Comparison of ENCODE assay signal across 15 mouse cellular contexts in genomic region chr3:41499680-41500079, GRCm38 (mm10).
"Had no signal": no experiment of that assay in that cellular context is flagged by ENCODE, and none has a peak within 500 bp of the region (broad histone marks: within the 10 kb centered on the region; RNA-seq: fewer than 3 reads in every experiment).

No protein-coding gene starts in this region.

- ATAC-seq: liver, embryonic 12.5 days; midbrain, embryonic 16.5 days had no signal

- DNase-seq: kidney, postnatal 36 days; layer of hippocampus, adult 9-11 months; layer of hippocampus, postnatal 36 days; lung, embryonic 14.5 days; lung, postnatal 10 days; right cerebral cortex, postnatal 14 days; thymus, adult 2 months; thymus, postnatal 25 days had no signal

- H3K27me3 ChIP-seq: limb, embryonic 15.5 days; liver, embryonic 12.5 days; midbrain, embryonic 12.5 days; neural tube, embryonic 13.5 days; stomach, embryonic 15.5 days had no signal

- H3K36me3 ChIP-seq: limb, embryonic 15.5 days; liver, embryonic 12.5 days; midbrain, embryonic 12.5 days; neural tube, embryonic 13.5 days; stomach, embryonic 15.5 days had no signal

- H3K27ac ChIP-seq: limb, embryonic 15.5 days; liver, embryonic 12.5 days; macrophage; midbrain, embryonic 12.5 days; neural tube, embryonic 13.5 days; stomach, embryonic 15.5 days had no signal

- H3K4me2 ChIP-seq: limb, embryonic 15.5 days; liver, embryonic 12.5 days; lung, embryonic 14.5 days; midbrain, embryonic 12.5 days; neural tube, embryonic 13.5 days; stomach, embryonic 15.5 days had no signal

- H3K9me3 ChIP-seq: limb, embryonic 15.5 days; liver, embryonic 12.5 days; midbrain, embryonic 12.5 days; neural tube, embryonic 13.5 days; stomach, embryonic 15.5 days had no signal

- H3K4me1 ChIP-seq: limb, embryonic 15.5 days; midbrain, embryonic 12.5 days; neural tube, embryonic 13.5 days had no signal

- H3K9ac ChIP-seq: limb, embryonic 15.5 days; liver, embryonic 12.5 days; lung, embryonic 14.5 days; midbrain, embryonic 12.5 days; neural tube, embryonic 13.5 days; stomach, embryonic 15.5 days had no signal

- H3K4me3 ChIP-seq: limb, embryonic 15.5 days; liver, embryonic 12.5 days; midbrain, embryonic 12.5 days; neural tube, embryonic 13.5 days; stomach, embryonic 15.5 days had no signal
